Comparison of ENCODE assay signal across 20 mouse cellular contexts in genomic region chr6:127237168-127237567, GRCm38 (mm10).
"Had no signal": no experiment of that assay in that cellular context is flagged by ENCODE, and none has a peak within 500 bp of the region (broad histone marks: within the 10 kb centered on the region; RNA-seq: fewer than 3 reads in every experiment).

No protein-coding gene starts in this region.

- H3K4me3 ChIP-seq: heart, adult 2 months; heart, embryonic 13.5 days; heart, embryonic 15.5 days; hindbrain, embryonic 13.5 days; hindbrain, embryonic 15.5 days; limb, embryonic 13.5 days; limb, embryonic 15.5 days; liver, embryonic 12.5 days had no signal

- H3K9ac ChIP-seq: heart, embryonic 13.5 days; heart, embryonic 15.5 days; hindbrain, embryonic 13.5 days; hindbrain, embryonic 15.5 days; limb, embryonic 13.5 days; limb, embryonic 15.5 days; liver, embryonic 12.5 days had no signal

- H3K27ac ChIP-seq: heart, adult 2 months; heart, embryonic 13.5 days; heart, embryonic 15.5 days; hindbrain, embryonic 13.5 days; hindbrain, embryonic 15.5 days; hindbrain, postnatal 0 days; limb, embryonic 13.5 days; limb, embryonic 15.5 days; liver, embryonic 12.5 days had no signal

- DNase-seq: gastrocnemius, postnatal 14 days; gastrocnemius, postnatal 36 days; heart, postnatal 14 days; heart, postnatal 36 days; kidney, adult 18-20 months; kidney, postnatal 25 days; layer of hippocampus, adult 9-11 months; layer of hippocampus, postnatal 36 days; left cerebral cortex, postnatal 4 days had no signal

- H3K4me1 ChIP-seq: heart, embryonic 13.5 days; heart, embryonic 15.5 days; hindbrain, embryonic 13.5 days; hindbrain, embryonic 15.5 days had no signal

- H3K9me3 ChIP-seq: heart, embryonic 13.5 days; heart, embryonic 15.5 days; hindbrain, embryonic 13.5 days; hindbrain, embryonic 15.5 days; limb, embryonic 15.5 days; liver, embryonic 12.5 days had no signal

- H3K27me3 ChIP-seq: heart, embryonic 15.5 days; hindbrain, embryonic 13.5 days; hindbrain, embryonic 15.5 days; limb, embryonic 13.5 days; limb, embryonic 15.5 days; liver, embryonic 12.5 days had no signal

- ATAC-seq: hindbrain, postnatal 0 days; intestine, embryonic 16.5 days; liver, embryonic 12.5 days had no signal

- H3K4me2 ChIP-seq: heart, embryonic 11.5 days; heart, embryonic 13.5 days; heart, embryonic 15.5 days; hindbrain, embryonic 13.5 days; hindbrain, embryonic 15.5 days; limb, embryonic 13.5 days; limb, embryonic 15.5 days; liver, embryonic 12.5 days had no signal

- H3K36me3 ChIP-seq: heart, embryonic 13.5 days; heart, embryonic 15.5 days; hindbrain, embryonic 13.5 days; hindbrain, embryonic 15.5 days; limb, embryonic 13.5 days; limb, embryonic 15.5 days; liver, embryonic 12.5 days had no signal
